Mouse (Mus musculus) MEL (cell line): ENCODE results near the gene Zmiz1. TPM values are rescaled to one million over a fixed set of nuclear protein-coding genes. Genes with fewer than 3 reads are reported as not detected.
A peak's percentile ranks its signal among the peaks of the same experiment; 100 is the strongest.

Source experiments
- DNase-seq: peaks from one replicate; pipeline ENCODE4 v3.0.0; 2011; ENCODE audit warnings: low read depth, low spot score
- H3K27ac ChIP-seq: 2 replicates; pipeline ENCODE4 v1.5.1; 2012; ENCODE audit warnings: low read depth, mild to moderate bottlenecking, control low read depth, low read length, moderate library complexity; ENCODE audit not compliant: control insufficient read depth
- H3K27me3 ChIP-seq, 2 experiments: fragments of 150-350 bp in 1 of 2; sonication (generic) in 1 of 2; 2 replicates each; pipeline ENCODE4 v1.6.1; 2012; ENCODE audit warnings: low read length in 2 of 2, mild to moderate bottlenecking in 2 of 2, improper control_type of control experiment in 1 of 2, moderate library complexity in 1 of 2; ENCODE audit not compliant: insufficient read depth in 2 of 2, control insufficient read depth in 1 of 2
- H3K36me3 ChIP-seq, 2 experiments: 2 replicates each; pipeline ENCODE4 v1.6.1; 2012 to 2014; ENCODE audit warnings: low read length in 2 of 2, improper control_type of control experiment in 1 of 2, inconsistent platforms in 1 of 2, mild to moderate bottlenecking in 1 of 2; ENCODE audit not compliant: insufficient read depth in 2 of 2, control insufficient read depth in 1 of 2
- H3K4me1 ChIP-seq, 2 experiments: fragments of 150-350 bp in 1 of 2; sonication (generic) in 1 of 2; 2 replicates each; pipeline ENCODE4 v1.6.1; 2012; ENCODE audit warnings: low read length in 2 of 2, improper control_type of control experiment in 1 of 2, mild to moderate bottlenecking in 1 of 2; ENCODE audit not compliant: insufficient read depth in 2 of 2, control insufficient read depth in 1 of 2
- H3K4me3 ChIP-seq, 2 experiments: fragments of 150-350 bp in 1 of 2; sonication (generic) in 1 of 2; 2 replicates each; pipeline ENCODE4 v1.5.1; 2012; ENCODE audit warnings: low read depth in 2 of 2, low read length in 2 of 2, mild to moderate bottlenecking in 2 of 2, moderate library complexity in 2 of 2, control low read depth in 1 of 2, improper control_type of control experiment in 1 of 2; ENCODE audit not compliant: control insufficient read depth in 1 of 2, insufficient read depth in 1 of 2
- H3K79me2 ChIP-seq: 2 replicates; pipeline ENCODE4 v1.6.1; 2012; ENCODE audit warnings: mild to moderate bottlenecking, low read length, moderate library complexity; ENCODE audit not compliant: control insufficient read depth, poor library complexity, insufficient read depth
- H3K9ac ChIP-seq: 2 replicates; pipeline ENCODE4 v1.6.1; 2012; ENCODE audit warnings: low read depth, mild to moderate bottlenecking, control low read depth, low read length, moderate library complexity; ENCODE audit not compliant: control insufficient read depth, poor library complexity, severe bottlenecking
- H3K9me3 ChIP-seq: fragments of 150-350 bp; sonication (generic); replicated peaks from 2 replicates; pipeline ENCODE4 v1.6.1; 2012; ENCODE audit warnings: mild to moderate bottlenecking, low read length, improper control_type of control experiment, moderate library complexity; ENCODE audit not compliant: insufficient read depth
- BHLHE40 ChIP-seq: IDR thresholded peaks from 2 replicates; pipeline ENCODE4 v1.6.1; 2012; ENCODE audit warnings: low read depth, mild to moderate bottlenecking, inconsistent platforms, low read length, improper control_type of control experiment, borderline replicate concordance
- CHD2 ChIP-seq: IDR thresholded peaks from 2 replicates; pipeline ENCODE4 v1.6.1; 2011; ENCODE audit warnings: low read length, improper control_type of control experiment
- EP300 ChIP-seq, 2 experiments: IDR thresholded peaks; 2 replicates each; pipeline ENCODE4 v1.6.1; 2011; ENCODE audit warnings: improper control_type of control experiment in 2 of 2, low read length in 2 of 2, low read depth in 1 of 2, mild to moderate bottlenecking in 1 of 2
- ETS1 ChIP-seq: IDR thresholded peaks from 2 replicates; pipeline ENCODE4 v1.6.1; 2012; ENCODE audit warnings: low read depth, mild to moderate bottlenecking, inconsistent platforms, low read length, improper control_type of control experiment, moderate library complexity
- GATA1 ChIP-seq: IDR thresholded peaks from 2 replicates; pipeline ENCODE4 v1.6.1; 2011; ENCODE audit warnings: low read depth, low read length, improper control_type of control experiment
- JUND ChIP-seq: IDR thresholded peaks from 2 replicates; pipeline ENCODE4 v1.6.1; 2011; ENCODE audit warnings: low read depth, mild to moderate bottlenecking, improper control_type of control experiment, low read length
- MXI1 ChIP-seq: IDR thresholded peaks from 2 replicates; pipeline ENCODE4 v1.6.1; 2011; ENCODE audit warnings: mild to moderate bottlenecking, low read depth, low read length, improper control_type of control experiment
- POLR2AphosphoS2 ChIP-seq: IDR thresholded peaks from 2 replicates; pipeline ENCODE4 v1.6.1; 2011; ENCODE audit warnings: low read length, improper control_type of control experiment
- POLR2AphosphoS5 ChIP-seq: IDR thresholded peaks from 2 replicates; pipeline ENCODE4 v1.6.1; 2012; ENCODE audit warnings: low read depth, borderline replicate concordance, mild to moderate bottlenecking, inconsistent platforms, low read length, moderate library complexity, mixed read lengths
- RCOR1 ChIP-seq: IDR thresholded peaks from 2 replicates; pipeline ENCODE4 v1.6.1; 2012; ENCODE audit warnings: low read depth, mild to moderate bottlenecking, inconsistent platforms, low read length, improper control_type of control experiment
- SIN3A ChIP-seq: IDR thresholded peaks from 2 replicates; pipeline ENCODE4 v1.6.1; 2012; ENCODE audit warnings: low read length, improper control_type of control experiment, inconsistent platforms
- SMC3 ChIP-seq: IDR thresholded peaks from 2 replicates; pipeline ENCODE4 v1.6.1; 2011; ENCODE audit warnings: low read depth, low read length, improper control_type of control experiment
- TAL1 ChIP-seq: IDR thresholded peaks from 2 replicates; pipeline ENCODE4 v1.6.1; 2012; ENCODE audit warnings: mild to moderate bottlenecking, inconsistent platforms, low read length, moderate library complexity, mixed read lengths
- TCF12 ChIP-seq: IDR thresholded peaks from 2 replicates; pipeline ENCODE4 v1.6.1; 2014; ENCODE audit warnings: low read depth, mild to moderate bottlenecking, inconsistent platforms, low read length, improper control_type of control experiment, moderate library complexity
- USF1 ChIP-seq: IDR thresholded peaks from 2 replicates; pipeline ENCODE4 v1.6.1; 2014; ENCODE audit warnings: low read depth, mild to moderate bottlenecking, inconsistent platforms, low read length, improper control_type of control experiment, moderate library complexity
- USF2 ChIP-seq, 2 experiments: IDR thresholded peaks; 2 replicates each; pipeline ENCODE4 v1.6.1; 2011 to 2012; ENCODE audit warnings: improper control_type of control experiment in 2 of 2, low read length in 2 of 2, borderline replicate concordance in 1 of 2, inconsistent platforms in 1 of 2, low read depth in 1 of 2, mild to moderate bottlenecking in 1 of 2; ENCODE audit not compliant: insufficient read depth in 1 of 2
- ZC3H11A ChIP-seq: IDR thresholded peaks from 2 replicates; pipeline ENCODE4 v1.6.1; 2012; ENCODE audit warnings: low read depth, mild to moderate bottlenecking, inconsistent platforms, low read length, improper control_type of control experiment
- polyA plus RNA-seq, 2 experiments: library from polyadenylated mRNA; stranded (reverse) in 1 of 2; unstranded in 1 of 2; fragments of >175 nt in 1 of 2; fragments of >200 nt in 1 of 2; gene quantifications; 2 replicates each; pipeline versions ENCODE4 v1.2.1 to v1.2.4; 2012; ENCODE audit warnings: low replicate concordance in 2 of 2, low read depth in 1 of 2; ENCODE audit not compliant: insufficient read length in 2 of 2, insufficient read depth in 1 of 2, missing spikeins in 1 of 2
- total RNA-seq: library from RNA; depleted of rRNA; stranded (reverse); fragments of 300-350 nt; gene quantifications from 2 replicates; pipeline ENCODE4 v1.2.3, GENCODE M21; 2012

The Zmiz1 gene
- total and polyA plus RNA-seq, 3 experiments: 2.7 to 19.9 TPM; not detected in 1

- DNase-seq: no peak
- Histone ChIP-seq H3K4me1 (peaks cover 8 to 24% of the 10 kb centered on the region in 2 experiments), H3K27me3 (no peaks in the 10 kb centered on the region), H3K36me3 (peaks cover 0 to 12% of the 10 kb centered on the region in 2 experiments; a peak in 2 of 4 replicates), H3K9ac (no peak overlapping the region), H3K9me3 (no peaks in the 10 kb centered on the region), H3K4me3 (no peak overlapping the region), H3K27ac (no peak overlapping the region), H3K79me2 (no peaks in the 10 kb centered on the region; the same call in 1 of the 2 replicates)
- no peak for TF ChIP-seq CHD2
- TF ChIP-seq POLR2AphosphoS5: no peak
- TF ChIP-seq POLR2AphosphoS2: no peak
- TF ChIP-seq SMC3: no peak
Measured at GRCm38 (mm10) chr14:25448471-25448870, 10.5 kb upstream of the Zmiz1 start.

- H3K4me1 ChIP-seq: peaks cover 8 to 20% of the 10 kb centered on the region in 2 experiments
- no peak overlapping the region; the same call in 1 of the 2 replicates for H3K27ac ChIP-seq
- H3K36me3 ChIP-seq: peaks cover 0 to 12% of the 10 kb centered on the region in 2 experiments; a peak in 2 of 4 replicates
- TF ChIP-seq TAL1 (peak; percentile 14; the same call in 1 of the 2 replicates), SIN3A (peak; percentile 67), EP300 (IDR thresholded peaks at IDR 0.05; ENCODE audit: low read depth in 1 of 2, low read length in 2 of 2) (peak; percentile 61 to 66), TCF12 (peak; percentile 73), MXI1 (peak; percentile 63; the same call in 1 of the 2 replicates), USF2 (IDR thresholded peaks at IDR 0.05; ENCODE audit: borderline replicate concordance in 1 of 2, insufficient read depth in 1 of 2, low read depth in 1 of 2, low read length in 2 of 2) (0 out of 4 replicates have a peak, but pooled peaks of 1 of the 2 experiments have one; percentile 31), JUND (no peak), ETS1 (peak; percentile 70), ZC3H11A (no peak), USF1 (peak; percentile 87), GATA1 (peak; percentile 88), BHLHE40 (no peak), RCOR1 (peak; percentile 86)
- no peaks in the 10 kb centered on the region for H3K9me3 ChIP-seq
- DNase-seq: no peak
- H3K27me3 ChIP-seq: no peaks in the 10 kb centered on the region
- no peak overlapping the region; the same call in 1 of the 2 replicates for H3K9ac ChIP-seq
- no peaks in the 10 kb centered on the region for H3K79me2 ChIP-seq
- no peak overlapping the region for H3K4me3 ChIP-seq
Measured at GRCm38 (mm10) chr14:25451099-25451667, 7.8 kb upstream of the Zmiz1 start.
